Mouse (Mus musculus): ENCODE measurements around the gene Idh3a.

GRCm38 (mm10) chr9:54537480-54537879 lies 48.7 kb upstream of the Idh3a start:
- TF ChIP-seq CTCF (IDR thresholded peaks at IDR 0.05; ENCODE audit: extremely low read depth, insufficient read depth, insufficient read length, insufficient replicate concordance) (no peak), POLR2A (IDR thresholded peaks at IDR 0.05; ENCODE audit: low read depth, low read length) (no peak)
